Mouse (Mus musculus): ENCODE measurements at regions not wholly inside any gene's neighbourhood (a gene's known extent, or its start where the extent isn't known, plus 50 kb on each side); places are given as distances from the start of the nearest gene placed in this dataset.

DNA sequence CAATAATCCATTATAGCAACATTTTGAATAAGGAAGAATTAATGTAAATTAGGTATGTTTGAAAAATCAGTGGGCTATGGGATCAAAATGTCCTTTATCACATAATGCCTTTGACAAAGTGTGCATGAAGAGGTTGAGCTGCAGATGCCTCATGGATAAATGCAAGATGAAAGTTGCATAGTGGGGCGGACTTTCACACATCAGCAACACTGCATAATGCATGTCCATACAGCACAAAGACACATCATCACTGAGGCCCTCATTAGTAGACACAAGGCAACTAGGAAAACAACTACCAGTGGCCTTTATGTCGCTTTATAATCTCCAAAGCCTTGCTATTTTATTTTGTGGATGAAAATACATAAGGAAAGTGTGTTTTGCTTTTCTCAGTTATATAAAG, 105.8 kb upstream of the Rap2b start:
- no peak for DNase-seq

- DNase-seq: peak; percentile 47
These were observed 92.7 kb upstream of the Rap2b start for GRCm38 (mm10) chr3:61268453-61269335.

- no peak for DNase-seq
These were observed 75.4 kb upstream of the Rap2b start for GRCm38 (mm10) chr3:61285924-61286520.

- DNase-seq: no peak
These were observed 73.2 kb upstream of the Rap2b start for GRCm38 (mm10) chr3:61288195-61288594.

- DNase-seq: no peak
These were observed 66.6 kb upstream of the Rap2b start for GRCm38 (mm10) chr3:61294855-61295254.

- no peak for DNase-seq
These were observed 64.1 kb upstream of the Rap2b start for GRCm38 (mm10) chr3:61297290-61297689.

GRCm38 (mm10) chr3:61302214-61302613, 59.2 kb upstream of the Rap2b start:
- no peak for DNase-seq

DNA sequence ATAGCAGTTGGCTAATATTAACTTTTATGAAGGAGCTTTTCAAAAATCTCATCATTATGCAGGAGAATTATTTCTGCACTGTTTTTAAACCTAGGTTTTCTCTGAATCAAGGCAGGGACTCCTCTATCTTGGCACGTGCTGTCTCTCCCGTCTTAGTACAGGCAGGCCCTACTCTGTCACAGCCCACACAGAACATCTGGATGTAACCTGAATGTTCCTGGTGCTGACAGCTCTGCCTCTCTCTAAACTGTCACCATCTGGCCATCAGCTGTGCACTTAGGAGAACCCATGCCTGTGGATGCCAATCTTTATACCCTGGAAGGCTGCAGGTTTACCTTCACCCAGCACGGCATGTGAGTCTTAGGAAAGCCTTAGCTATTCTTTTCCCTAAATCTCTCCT, 58.0 kb upstream of the Rap2b start:
- DNase-seq: no peak

GRCm38 (mm10) chr3:61306306-61306705, 55.1 kb upstream of the Rap2b start:
- no peak for DNase-seq

DNA sequence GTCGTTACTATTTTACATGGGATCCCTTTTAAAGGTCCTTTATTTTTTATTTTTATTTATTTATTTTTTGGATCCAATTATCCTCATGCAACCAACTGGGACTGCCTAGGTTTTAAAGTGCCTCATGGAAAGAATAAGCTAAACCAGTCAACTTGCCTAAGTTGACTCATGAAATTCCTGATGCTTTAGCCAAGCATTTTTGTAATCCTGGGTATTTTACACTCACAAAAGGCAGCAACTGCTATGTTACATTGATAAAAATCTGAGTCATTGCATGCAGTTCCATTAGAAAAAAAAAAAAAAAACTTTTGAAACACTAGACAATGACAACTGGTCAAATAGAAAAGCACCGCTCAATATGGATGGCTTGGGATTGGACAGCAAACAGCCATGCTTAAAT, 52.7 kb upstream of the Rap2b start:
- DNase-seq: no peak

GRCm38 (mm10) chr3:61309197-61309596, 52.2 kb upstream of the Rap2b start:
- no peak for DNase-seq

Measured in gastrocnemius, postnatal 10 days (tissue).